Mouse (Mus musculus) MEL (cell line): ENCODE measurements around the gene Mrps18a. TPM values are rescaled to one million over a fixed set of nuclear protein-coding genes. Genes with fewer than 3 reads are reported as not detected.

Experiments used
- DNase-seq: peaks from one replicate; pipeline ENCODE4 v3.0.0; 2011; ENCODE audit warnings: low read depth, low spot score
- H3K27ac ChIP-seq: 2 replicates; pipeline ENCODE4 v1.5.1; 2012; ENCODE audit warnings: low read depth, mild to moderate bottlenecking, control low read depth, low read length, moderate library complexity; ENCODE audit not compliant: control insufficient read depth
- H3K27me3 ChIP-seq, 2 experiments: fragments of 150-350 bp in 1 of 2; sonication (generic) in 1 of 2; 2 replicates each; pipeline ENCODE4 v1.6.1; 2012; ENCODE audit warnings: low read length in 2 of 2, mild to moderate bottlenecking in 2 of 2, improper control_type of control experiment in 1 of 2, moderate library complexity in 1 of 2; ENCODE audit not compliant: insufficient read depth in 2 of 2, control insufficient read depth in 1 of 2
- H3K36me3 ChIP-seq, 2 experiments: 2 replicates each; pipeline ENCODE4 v1.6.1; 2012 to 2014; ENCODE audit warnings: low read length in 2 of 2, improper control_type of control experiment in 1 of 2, inconsistent platforms in 1 of 2, mild to moderate bottlenecking in 1 of 2; ENCODE audit not compliant: insufficient read depth in 2 of 2, control insufficient read depth in 1 of 2
- H3K4me1 ChIP-seq, 2 experiments: fragments of 150-350 bp in 1 of 2; sonication (generic) in 1 of 2; 2 replicates each; pipeline ENCODE4 v1.6.1; 2012; ENCODE audit warnings: low read length in 2 of 2, improper control_type of control experiment in 1 of 2, mild to moderate bottlenecking in 1 of 2; ENCODE audit not compliant: insufficient read depth in 2 of 2, control insufficient read depth in 1 of 2
- H3K4me3 ChIP-seq, 2 experiments: fragments of 150-350 bp in 1 of 2; sonication (generic) in 1 of 2; 2 replicates each; pipeline ENCODE4 v1.5.1; 2012; ENCODE audit warnings: low read depth in 2 of 2, low read length in 2 of 2, mild to moderate bottlenecking in 2 of 2, moderate library complexity in 2 of 2, control low read depth in 1 of 2, improper control_type of control experiment in 1 of 2; ENCODE audit not compliant: control insufficient read depth in 1 of 2, insufficient read depth in 1 of 2
- H3K79me2 ChIP-seq: 2 replicates; pipeline ENCODE4 v1.6.1; 2012; ENCODE audit warnings: mild to moderate bottlenecking, low read length, moderate library complexity; ENCODE audit not compliant: control insufficient read depth, poor library complexity, insufficient read depth
- H3K9ac ChIP-seq: 2 replicates; pipeline ENCODE4 v1.6.1; 2012; ENCODE audit warnings: low read depth, mild to moderate bottlenecking, control low read depth, low read length, moderate library complexity; ENCODE audit not compliant: control insufficient read depth, poor library complexity, severe bottlenecking
- H3K9me3 ChIP-seq: fragments of 150-350 bp; sonication (generic); replicated peaks from 2 replicates; pipeline ENCODE4 v1.6.1; 2012; ENCODE audit warnings: mild to moderate bottlenecking, low read length, improper control_type of control experiment, moderate library complexity; ENCODE audit not compliant: insufficient read depth
- BHLHE40 ChIP-seq: IDR thresholded peaks from 2 replicates; pipeline ENCODE4 v1.6.1; 2012; ENCODE audit warnings: low read depth, mild to moderate bottlenecking, inconsistent platforms, low read length, improper control_type of control experiment, borderline replicate concordance
- CHD2 ChIP-seq: IDR thresholded peaks from 2 replicates; pipeline ENCODE4 v1.6.1; 2011; ENCODE audit warnings: low read length, improper control_type of control experiment
- E2F4 ChIP-seq: IDR thresholded peaks from 2 replicates; pipeline ENCODE4 v1.6.1; 2011; ENCODE audit warnings: low read depth, low read length, improper control_type of control experiment, borderline replicate concordance
- ELF1 ChIP-seq: IDR thresholded peaks from 2 replicates; pipeline ENCODE4 v1.6.1; 2014; ENCODE audit warnings: low read depth, mild to moderate bottlenecking, inconsistent platforms, low read length, improper control_type of control experiment, moderate library complexity
- EP300 ChIP-seq, 2 experiments: IDR thresholded peaks; 2 replicates each; pipeline ENCODE4 v1.6.1; 2011; ENCODE audit warnings: improper control_type of control experiment in 2 of 2, low read length in 2 of 2, low read depth in 1 of 2, mild to moderate bottlenecking in 1 of 2
- ETS1 ChIP-seq: IDR thresholded peaks from 2 replicates; pipeline ENCODE4 v1.6.1; 2012; ENCODE audit warnings: low read depth, mild to moderate bottlenecking, inconsistent platforms, low read length, improper control_type of control experiment, moderate library complexity
- GABPA ChIP-seq: IDR thresholded peaks from 2 replicates; pipeline ENCODE4 v1.6.1; 2012; ENCODE audit warnings: low read depth, mild to moderate bottlenecking, inconsistent platforms, low read length, improper control_type of control experiment, moderate library complexity
- HCFC1 ChIP-seq: IDR thresholded peaks from 2 replicates; pipeline ENCODE4 v1.6.1; 2012; ENCODE audit warnings: low read depth, mild to moderate bottlenecking, inconsistent platforms, low read length, improper control_type of control experiment, moderate library complexity
- JUND ChIP-seq: IDR thresholded peaks from 2 replicates; pipeline ENCODE4 v1.6.1; 2011; ENCODE audit warnings: low read depth, mild to moderate bottlenecking, improper control_type of control experiment, low read length
- KAT2A ChIP-seq: conservative IDR thresholded peaks from 2 replicates; pipeline ENCODE4 v1.6.1; 2012; ENCODE audit warnings: low read depth, low read length, improper control_type of control experiment, inconsistent platforms
- MAX ChIP-seq: IDR thresholded peaks from 2 replicates; pipeline ENCODE4 v1.6.1; 2011; ENCODE audit warnings: low read length, improper control_type of control experiment
- MAZ ChIP-seq: IDR thresholded peaks from 2 replicates; pipeline ENCODE4 v1.6.1; 2012; ENCODE audit warnings: low read depth, mild to moderate bottlenecking, inconsistent platforms, low read length, improper control_type of control experiment
- MEF2A ChIP-seq: IDR thresholded peaks from 2 replicates; pipeline ENCODE4 v1.6.1; 2014; ENCODE audit warnings: low read depth, mild to moderate bottlenecking, inconsistent platforms, low read length, improper control_type of control experiment; ENCODE audit not compliant: poor library complexity, insufficient replicate concordance, severe bottlenecking; ENCODE audit errors: extremely low read depth
- MXI1 ChIP-seq: IDR thresholded peaks from 2 replicates; pipeline ENCODE4 v1.6.1; 2011; ENCODE audit warnings: mild to moderate bottlenecking, low read depth, low read length, improper control_type of control experiment
- MYB ChIP-seq: IDR thresholded peaks from 2 replicates; pipeline ENCODE4 v1.6.1; 2011; ENCODE audit warnings: mild to moderate bottlenecking, low read depth, low read length, improper control_type of control experiment
- NELFE ChIP-seq: IDR thresholded peaks from 2 replicates; pipeline ENCODE4 v1.6.1; 2011; ENCODE audit warnings: low read depth, low read length, improper control_type of control experiment
- POLR2A ChIP-seq, 2 experiments: IDR thresholded peaks; 2 replicates each; pipeline ENCODE4 v1.6.1; 2011 to 2012; ENCODE audit warnings: low read length in 2 of 2, mild to moderate bottlenecking in 2 of 2, control low read depth in 1 of 2, improper control_type of control experiment in 1 of 2, low read depth in 1 of 2, moderate library complexity in 1 of 2; ENCODE audit not compliant: control insufficient read depth in 1 of 2, insufficient read depth in 1 of 2, poor library complexity in 1 of 2
- POLR2AphosphoS2 ChIP-seq: IDR thresholded peaks from 2 replicates; pipeline ENCODE4 v1.6.1; 2011; ENCODE audit warnings: low read length, improper control_type of control experiment
- RAD21 ChIP-seq: IDR thresholded peaks from 2 replicates; pipeline ENCODE4 v1.6.1; 2011; ENCODE audit warnings: mild to moderate bottlenecking, low read depth, low read length, improper control_type of control experiment
- RCOR1 ChIP-seq: IDR thresholded peaks from 2 replicates; pipeline ENCODE4 v1.6.1; 2012; ENCODE audit warnings: low read depth, mild to moderate bottlenecking, inconsistent platforms, low read length, improper control_type of control experiment
- SIN3A ChIP-seq: IDR thresholded peaks from 2 replicates; pipeline ENCODE4 v1.6.1; 2012; ENCODE audit warnings: low read length, improper control_type of control experiment, inconsistent platforms
- SMC3 ChIP-seq: IDR thresholded peaks from 2 replicates; pipeline ENCODE4 v1.6.1; 2011; ENCODE audit warnings: low read depth, low read length, improper control_type of control experiment
- TAL1 ChIP-seq: IDR thresholded peaks from 2 replicates; pipeline ENCODE4 v1.6.1; 2012; ENCODE audit warnings: mild to moderate bottlenecking, inconsistent platforms, low read length, moderate library complexity, mixed read lengths
- TBP ChIP-seq: IDR thresholded peaks from 2 replicates; pipeline ENCODE4 v1.8.0; 2011; ENCODE audit warnings: low read depth, low read length, improper control_type of control experiment
- TCF12 ChIP-seq: IDR thresholded peaks from 2 replicates; pipeline ENCODE4 v1.6.1; 2014; ENCODE audit warnings: low read depth, mild to moderate bottlenecking, inconsistent platforms, low read length, improper control_type of control experiment, moderate library complexity
- USF1 ChIP-seq: IDR thresholded peaks from 2 replicates; pipeline ENCODE4 v1.6.1; 2014; ENCODE audit warnings: low read depth, mild to moderate bottlenecking, inconsistent platforms, low read length, improper control_type of control experiment, moderate library complexity
- USF2 ChIP-seq, 2 experiments: IDR thresholded peaks; 2 replicates each; pipeline ENCODE4 v1.6.1; 2011 to 2012; ENCODE audit warnings: improper control_type of control experiment in 2 of 2, low read length in 2 of 2, borderline replicate concordance in 1 of 2, inconsistent platforms in 1 of 2, low read depth in 1 of 2, mild to moderate bottlenecking in 1 of 2; ENCODE audit not compliant: insufficient read depth in 1 of 2
- ZC3H11A ChIP-seq: IDR thresholded peaks from 2 replicates; pipeline ENCODE4 v1.6.1; 2012; ENCODE audit warnings: low read depth, mild to moderate bottlenecking, inconsistent platforms, low read length, improper control_type of control experiment
- ZKSCAN1 ChIP-seq: IDR thresholded peaks from 2 replicates; pipeline ENCODE4 v1.6.1; 2012; ENCODE audit warnings: low read depth, mild to moderate bottlenecking, inconsistent platforms, low read length, improper control_type of control experiment, moderate library complexity
- polyA plus RNA-seq, 2 experiments: library from polyadenylated mRNA; stranded (reverse) in 1 of 2; unstranded in 1 of 2; fragments of >175 nt in 1 of 2; fragments of >200 nt in 1 of 2; gene quantifications; 2 replicates each; pipeline versions ENCODE4 v1.2.1 to v1.2.4; 2012; ENCODE audit warnings: low replicate concordance in 2 of 2, low read depth in 1 of 2; ENCODE audit not compliant: insufficient read length in 2 of 2, insufficient read depth in 1 of 2, missing spikeins in 1 of 2
- total RNA-seq: library from RNA; depleted of rRNA; stranded (reverse); fragments of 300-350 nt; gene quantifications from 2 replicates; pipeline ENCODE4 v1.2.3, GENCODE M21; 2012

Gene Mrps18a
- total and polyA plus RNA-seq, 3 experiments, result 159 to 181 TPM; not detected in 1

DNA sequence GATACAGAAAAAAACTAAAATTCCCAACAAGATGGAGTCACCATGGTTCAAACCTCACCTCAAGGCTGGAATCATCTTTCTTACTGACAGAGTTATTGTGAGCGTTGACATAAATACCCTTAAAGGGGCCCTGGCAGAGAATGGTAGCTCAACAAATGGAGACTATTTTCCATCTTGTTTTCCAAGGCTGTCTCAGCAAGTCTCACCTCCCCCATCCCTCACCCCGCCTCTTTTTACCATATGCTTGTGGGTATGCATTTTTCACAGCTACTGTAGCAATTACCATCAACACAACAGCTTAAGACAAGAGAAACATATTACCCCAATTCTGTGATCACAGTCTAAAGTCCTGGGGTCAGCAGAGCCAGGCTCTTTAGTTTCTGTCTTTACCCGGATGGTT is 27.4 kb upstream of the Mrps18a start:
- Histone ChIP-seq H3K79me2 (no peaks in the 10 kb centered on the region; the same call in 1 of the 2 replicates), H3K9me3 (no peaks in the 10 kb centered on the region), H3K36me3 (peaks cover 0 to 15% of the 10 kb centered on the region in 2 experiments; a peak in 2 of 4 replicates), H3K27me3 (no peaks in the 10 kb centered on the region), H3K9ac (peak overlapping the region; percentile 71), H3K27ac (peak overlapping the region; percentile 72), H3K4me3 (peak overlapping the region; percentile 44 to 80; a peak in 3 of 4 replicates), H3K4me1 (peaks cover 16 to 27% of the 10 kb centered on the region in 2 experiments; a peak in 3 of 4 replicates)
- TF ChIP-seq TCF12 (0 out of 2 replicates have a peak, but pooled peaks have one; percentile 0), USF1 (no peak), SMC3 (no peak)
- DNase-seq, result no peak

DNA sequence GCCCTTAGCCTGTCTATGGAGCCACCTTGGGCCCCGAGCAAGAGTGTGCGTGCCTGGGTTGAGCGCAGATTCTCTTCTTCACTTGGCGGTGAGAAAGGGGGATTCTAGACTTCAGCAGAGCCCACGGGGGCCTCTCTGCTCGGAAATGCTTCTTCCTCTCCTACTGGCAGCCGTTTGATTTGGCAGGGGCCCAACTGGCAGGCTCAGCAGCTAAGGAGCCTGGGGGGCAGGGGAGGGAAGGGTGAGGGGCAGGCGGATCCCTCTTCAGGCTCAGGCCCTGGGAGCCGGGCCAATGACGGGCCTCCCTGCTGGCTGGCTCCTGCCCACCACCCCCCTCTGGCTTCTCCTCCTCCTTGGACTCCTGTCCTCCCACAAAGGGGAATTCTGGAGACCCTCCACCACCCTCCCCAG is 26.7 kb upstream of the Mrps18a start:
- Histone ChIP-seq H3K9ac (peak overlapping the region; percentile 71), H3K36me3 (peaks cover 0 to 15% of the 10 kb centered on the region in 2 experiments; a peak in 2 of 4 replicates), H3K4me3 (peak overlapping the region; percentile 44 to 80), H3K4me1 (peaks cover 16 to 27% of the 10 kb centered on the region in 2 experiments; a peak in 3 of 4 replicates), H3K79me2 (no peaks in the 10 kb centered on the region; the same call in 1 of the 2 replicates), H3K27ac (peak overlapping the region; percentile 72), H3K9me3 (no peaks in the 10 kb centered on the region), H3K27me3 (no peaks in the 10 kb centered on the region)
- TF ChIP-seq ETS1 (peak; percentile 87), BHLHE40 (peak; percentile 58), SIN3A (peak; percentile 66; the same call in 1 of the 2 replicates), ZKSCAN1 (no peak), HCFC1 (peak; percentile 67), E2F4 (no peak), ELF1 (peak; percentile 49; the same call in 1 of the 2 replicates), MYB (peak; percentile 78), EP300 (IDR thresholded peaks at IDR 0.05; ENCODE audit: low read depth in 1 of 2, low read length in 2 of 2) (peak; percentile 80 to 89), SMC3 (no peak), POLR2AphosphoS2 (peak; percentile 63; the same call in 1 of the 2 replicates), MAX (no peak), GABPA (no peak), MAZ (peak; percentile 93), KAT2A (no peak), ZC3H11A (no peak), POLR2A (IDR thresholded peaks at IDR 0.05; ENCODE audit: control insufficient read depth in 1 of 2, insufficient read depth in 1 of 2, low read depth in 1 of 2, low read length in 2 of 2, poor library complexity in 1 of 2) (peak in 1 of 2 experiments; percentile 61; a peak in 1 of 4 replicates), CHD2 (peak; percentile 84), NELFE (peak; percentile 27), JUND (no peak), TBP (no peak), MXI1 (peak; percentile 29; the same call in 1 of the 2 replicates), TCF12 (peak; percentile 78), TAL1 (no peak), USF1 (no peak), RCOR1 (0 out of 2 replicates have a peak, but pooled peaks have one; percentile 28), RAD21 (no peak), USF2 (IDR thresholded peaks at IDR 0.05; ENCODE audit: borderline replicate concordance in 1 of 2, insufficient read depth in 1 of 2, low read depth in 1 of 2, low read length in 2 of 2) (no peak), MEF2A (no peak)
- peak; percentile 93 for DNase-seq
